ENCODE assay signal across 9 mouse cellular contexts in genomic region chr7:96718201-96719155, GRCm38 (mm10).
DNase-seq lines count a peak whose midpoint lies in the region; ATAC-seq and TF ChIP-seq lines count a peak whose summit lies in the region.
"Had no signal": no experiment of that assay in that cellular context is flagged by ENCODE, and none has a peak within 500 bp of the region (broad histone marks: within the 10 kb centered on the region; RNA-seq: fewer than 3 reads in every experiment).

No protein-coding gene starts in this region.

- TF ChIP-seq CTCF in lung, postnatal 0 days (IDR thresholded peaks at IDR 0.05), result no peak

- no peaks in the 10 kb centered on the region for H3K9me3 ChIP-seq in lung, embryonic 16.5 days (ENCODE audit: control insufficient read depth, low read length)
- no peaks in the 10 kb centered on the region for H3K9me3 ChIP-seq in lung, postnatal 0 days (ENCODE audit: low read length)
- no peaks in the 10 kb centered on the region for H3K9me3 ChIP-seq in forebrain, embryonic 12.5 days
- no peaks in the 10 kb centered on the region for H3K9me3 ChIP-seq in limb, embryonic 13.5 days

- no peaks in the 10 kb centered on the region for H3K36me3 ChIP-seq in lung, embryonic 16.5 days (ENCODE audit: control insufficient read depth, insufficient read depth, low read length)
- no peaks in the 10 kb centered on the region for H3K36me3 ChIP-seq in lung, postnatal 0 days (ENCODE audit: insufficient read depth, low read length)
- peaks cover 16% of the 10 kb centered on the region; the same call in 1 of the 2 replicates for H3K36me3 ChIP-seq in forebrain, embryonic 12.5 days (replicated peaks)
- H3K36me3 ChIP-seq in limb, embryonic 13.5 days, result peaks cover 29% of the 10 kb centered on the region

- no peak for DNase-seq in lung, postnatal 0 days (ENCODE audit: low spot score)
- peak; percentile 85 for DNase-seq in retina, postnatal 1 day
- DNase-seq in thymus, postnatal 10 days (ENCODE audit: low spot score in 2 of 2), result no peak
- no peak for DNase-seq in frontal cortex, postnatal 25 days (ENCODE audit: low spot score in 2 of 2)

- H3K27ac ChIP-seq in lung, embryonic 16.5 days (ENCODE audit: low read length), result no peak overlapping the region
- H3K27ac ChIP-seq in lung, postnatal 0 days (ENCODE audit: low read length), result no peak overlapping the region
- peak overlapping the region; percentile 69 for H3K27ac ChIP-seq in forebrain, embryonic 12.5 days
- peak overlapping the region; percentile 29; the same call in 1 of the 2 replicates for H3K27ac ChIP-seq in limb, embryonic 13.5 days

- H3K9ac ChIP-seq in lung, embryonic 16.5 days (ENCODE audit: low read length), result no peak overlapping the region
- H3K9ac ChIP-seq in lung, postnatal 0 days (replicated peaks; ENCODE audit: low read depth), result no peak overlapping the region
- no peak overlapping the region for H3K9ac ChIP-seq in forebrain, embryonic 12.5 days
- no peak overlapping the region; the same call in 1 of the 2 replicates for H3K9ac ChIP-seq in limb, embryonic 13.5 days

- 55% methylated on average over 14 of the region's 14 CpGs for WGBS in lung, embryonic 16.5 days
- 58% methylated on average over 14 of the region's 14 CpGs for WGBS in lung, postnatal 0 days
- WGBS in forebrain, embryonic 12.5 days, result 21% methylated on average over 14 of the region's 14 CpGs
- WGBS in limb, embryonic 13.5 days, result 38% methylated on average over 14 of the region's 14 CpGs

- no peaks in the 10 kb centered on the region for H3K4me1 ChIP-seq in lung, embryonic 16.5 days (replicated peaks; ENCODE audit: control insufficient read depth, insufficient read depth, low read length)
- H3K4me1 ChIP-seq in lung, postnatal 0 days (ENCODE audit: insufficient read depth, low read depth, low read length), result no peaks in the 10 kb centered on the region
- H3K4me1 ChIP-seq in forebrain, embryonic 12.5 days, result peaks cover 29% of the 10 kb centered on the region
- peaks cover 21% of the 10 kb centered on the region for H3K4me1 ChIP-seq in limb, embryonic 13.5 days

- H3K27me3 ChIP-seq in lung, embryonic 16.5 days (ENCODE audit: control insufficient read depth, insufficient read depth, low read depth, low read length), result no peaks in the 10 kb centered on the region
- no peaks in the 10 kb centered on the region for H3K27me3 ChIP-seq in lung, postnatal 0 days (replicated peaks; ENCODE audit: insufficient read depth, low read length)
- peaks cover 53% of the 10 kb centered on the region for H3K27me3 ChIP-seq in forebrain, embryonic 12.5 days
- no peaks in the 10 kb centered on the region for H3K27me3 ChIP-seq in limb, embryonic 13.5 days

- TF ChIP-seq EP300 in lung, postnatal 0 days (IDR thresholded peaks at IDR 0.05), result no peak

- peak; percentile 38; the same call in 1 of the 2 replicates for ATAC-seq in lung, embryonic 16.5 days (ENCODE audit: low read depth)
- no peak for ATAC-seq in lung, postnatal 0 days
- peak; percentile 90 for ATAC-seq in forebrain, embryonic 12.5 days (ENCODE audit: low FRiP score)
- peak; percentile 48 for ATAC-seq in limb, embryonic 13.5 days (ENCODE audit: low FRiP score, low read depth)
- no peak for ATAC-seq in erythroblast, adult 5-6 weeks (replicated peaks; ENCODE audit: low FRiP score, poor library complexity, severe bottlenecking)

- no peak overlapping the region for H3K4me3 ChIP-seq in lung, embryonic 16.5 days (ENCODE audit: low read length)
- H3K4me3 ChIP-seq in lung, postnatal 0 days (ENCODE audit: low read depth, low read length), result no peak overlapping the region
- H3K4me3 ChIP-seq in forebrain, embryonic 12.5 days (replicated peaks), result no peak overlapping the region
- no peak overlapping the region for H3K4me3 ChIP-seq in limb, embryonic 13.5 days
- H3K4me3 ChIP-seq: myocyte had no signal

- no peak overlapping the region for H3K4me2 ChIP-seq in lung, embryonic 16.5 days (ENCODE audit: low read depth, low read length)
- no peak overlapping the region for H3K4me2 ChIP-seq in lung, postnatal 0 days (replicated peaks; ENCODE audit: low read depth, low read length)
- no peak overlapping the region for H3K4me2 ChIP-seq in forebrain, embryonic 12.5 days
- H3K4me2 ChIP-seq in limb, embryonic 13.5 days (replicated peaks), result no peak overlapping the region

Comparison
In these comparisons a context has a peak if more than half of its experiments do, and no peak if none do; other contexts are left out.
1. ATAC-seq: peak in lung, embryonic 16.5 days (single experiment), forebrain, embryonic 12.5 days (single experiment) and limb, embryonic 13.5 days (single experiment); none in lung, postnatal 0 days (single experiment) and erythroblast, adult 5-6 weeks (single experiment).
2. H3K27ac ChIP-seq: peak in forebrain, embryonic 12.5 days (single experiment) and limb, embryonic 13.5 days (single experiment); none in lung, embryonic 16.5 days (single experiment) and lung, postnatal 0 days (single experiment).